In genomic region chr6:13255341-13255740, GRCm38 (mm10) we compare ENCODE assay signal across 21 mouse cellular contexts. TPM values are rescaled to one million over a fixed set of nuclear protein-coding genes. Genes with fewer than 3 reads are reported as not detected.
"Had no signal": no experiment of that assay in that cellular context is flagged by ENCODE, and none has a peak within 500 bp of the region (broad histone marks: within the 10 kb centered on the region; RNA-seq: fewer than 3 reads in every experiment).

No protein-coding gene starts in this region.

- H3K9me3 ChIP-seq: neural tube, embryonic 13.5 days; neural tube, embryonic 15.5 days; stomach, embryonic 15.5 days had no signal

- H3K4me3 ChIP-seq: neural tube, embryonic 13.5 days; neural tube, embryonic 15.5 days; stomach, embryonic 15.5 days had no signal

- H3K9ac ChIP-seq: neural tube, embryonic 13.5 days; neural tube, embryonic 15.5 days; stomach, embryonic 15.5 days had no signal

- H3K27me3 ChIP-seq: neural tube, embryonic 13.5 days; neural tube, embryonic 15.5 days; stomach, embryonic 15.5 days had no signal

- H3K4me1 ChIP-seq: neural tube, embryonic 13.5 days; neural tube, embryonic 15.5 days; stomach, embryonic 15.5 days had no signal

- H3K27ac ChIP-seq: neural tube, embryonic 13.5 days; neural tube, embryonic 15.5 days; stomach, embryonic 15.5 days; stomach, postnatal 0 days had no signal

- H3K4me2 ChIP-seq: neural tube, embryonic 13.5 days; neural tube, embryonic 15.5 days; stomach, embryonic 15.5 days had no signal

- DNase-seq: retina, postnatal 1 day; right cerebral cortex, adult 18-20 months; right cerebral cortex, postnatal 14 days; right cerebral cortex, postnatal 25 days; right cerebral cortex, postnatal 4 days; spleen, adult 18-20 months; thymus, adult 18-20 months; thymus, adult 2 months; thymus, postnatal 14 days; thymus, postnatal 25 days; thymus, postnatal 36 days; thymus, postnatal 4 days had no signal

- H3K36me3 ChIP-seq: neural tube, embryonic 13.5 days; neural tube, embryonic 15.5 days; stomach, embryonic 15.5 days had no signal

RNA-seq across cellular contexts. Expression of gene Vwde, which starts 30.6 kb away (rescaled TPM):
- polyA plus RNA-seq: neural tube, embryonic 13.5 days; small intestine, adult 2 months; stomach, embryonic 14.5 days; stomach, postnatal 0 days; testis, adult 2 months; thymus, adult 2 months; thymus, postnatal 0 days; urinary bladder, adult 2 months had no signal
